Mouse (Mus musculus): ENCODE data around the gene Napsa.

The Napsa gene

DNA sequence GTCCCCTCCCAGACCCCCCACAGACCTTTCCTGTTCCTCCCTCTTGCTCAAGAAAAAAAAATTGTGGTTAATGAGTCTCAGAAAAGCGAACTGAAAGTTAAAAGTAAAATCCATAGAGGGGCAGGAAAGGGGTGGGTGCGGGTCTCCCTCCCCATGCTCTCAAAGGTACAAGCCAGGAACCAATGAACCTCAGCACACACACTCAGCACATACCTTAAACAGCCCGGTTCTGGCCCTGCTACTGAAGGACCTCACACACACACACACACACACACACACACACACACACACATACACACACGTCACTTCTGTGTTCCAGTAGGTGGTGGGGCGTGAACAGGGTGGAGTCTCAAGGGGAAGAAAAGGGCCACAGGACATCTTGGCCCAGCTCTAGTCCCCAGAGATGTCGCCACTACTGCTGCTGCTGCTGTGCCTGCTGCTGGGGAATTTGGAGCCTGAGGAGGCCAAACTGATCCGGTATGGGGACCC, at the start of gene Napsa:
Napsa (plus strand) TSS at position 168 of the 489 bp plus-strand sequence.
- no peak for DNase-seq

DNA sequence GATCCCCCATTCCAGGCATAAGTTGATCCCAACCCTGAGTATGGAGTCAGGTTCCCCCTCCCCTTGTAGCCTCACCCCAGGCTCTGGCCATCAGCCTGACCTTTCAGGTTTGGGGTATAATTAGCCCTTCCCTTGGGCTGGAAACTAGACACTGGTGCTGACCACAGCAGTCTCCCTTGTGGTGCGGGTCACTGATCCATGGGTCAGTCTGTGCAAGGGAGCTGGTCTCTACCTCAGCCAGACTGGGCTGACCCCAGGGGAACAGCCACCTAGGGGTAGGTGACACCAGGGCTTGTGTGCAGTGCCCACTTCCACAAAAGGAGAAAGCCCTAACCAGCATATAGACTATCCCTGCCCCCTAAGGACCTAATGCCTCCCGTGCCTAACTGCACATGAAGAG, 49.1 kb upstream of the Napsa start:
- DNase-seq = no peak

GRCm38 (mm10) chr7:44524502-44524901, 47.7 kb upstream of the Napsa start, which contains the start of gene Mybpc2:
Gene Mybpc2 (minus strand): TSS chr7:44524656.
- DNase-seq = no peak

- peak; percentile 69 for DNase-seq
Observed at GRCm38 (mm10) chr7:44525126-44525832, 46.9 kb upstream of the Napsa start.

GRCm38 (mm10) chr7:44526414-44527154, 45.6 kb upstream of the Napsa start:
- DNase-seq = no peak

DNA sequence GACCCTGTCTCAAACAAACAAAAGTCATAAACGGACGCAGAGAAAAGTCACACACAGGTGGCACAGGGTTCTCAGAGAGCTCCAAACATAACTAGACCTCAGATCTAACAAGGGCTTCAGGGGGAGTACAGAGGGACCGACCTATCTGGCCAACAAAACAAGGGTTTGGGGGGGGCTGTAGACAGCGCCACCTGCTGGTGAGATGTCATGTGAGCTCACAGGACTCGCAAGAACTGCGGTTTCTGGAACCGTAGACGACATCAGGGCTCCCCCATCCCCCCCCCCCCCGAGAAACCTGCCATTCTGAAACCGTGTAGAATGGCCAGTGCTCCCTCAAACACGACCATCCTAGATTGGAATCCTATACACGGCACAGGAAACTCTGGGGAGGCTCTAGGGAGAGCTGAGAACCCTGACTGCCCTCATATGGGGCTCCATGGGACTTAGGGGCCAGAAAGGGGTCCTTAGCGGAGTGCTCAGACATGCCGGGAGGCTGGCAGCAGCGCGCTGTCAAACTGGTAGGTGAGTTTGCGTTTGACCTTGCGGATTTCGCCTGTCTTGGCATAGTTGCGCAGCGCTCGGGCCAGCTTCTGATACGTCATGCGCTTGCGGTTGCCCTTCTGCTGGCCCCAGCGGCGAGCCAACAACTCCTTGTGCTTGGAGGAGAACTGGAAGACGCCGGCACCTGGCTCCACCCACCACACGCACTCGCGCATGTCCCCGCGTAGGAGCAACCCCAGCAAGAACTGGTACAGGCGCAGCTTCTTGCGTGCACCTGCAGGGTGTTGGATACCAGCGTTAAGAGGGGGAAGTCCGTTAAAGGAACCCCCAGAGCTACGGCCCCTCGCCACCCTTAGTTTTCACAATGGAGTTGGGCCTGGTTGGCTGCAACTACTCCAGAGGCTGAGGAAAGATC, 44.4 kb upstream of the Napsa start:
- peak; percentile 85 for DNase-seq

- DNase-seq = no peak
Observed at GRCm38 (mm10) chr7:44529518-44529917, 42.7 kb upstream of the Napsa start.

DNA sequence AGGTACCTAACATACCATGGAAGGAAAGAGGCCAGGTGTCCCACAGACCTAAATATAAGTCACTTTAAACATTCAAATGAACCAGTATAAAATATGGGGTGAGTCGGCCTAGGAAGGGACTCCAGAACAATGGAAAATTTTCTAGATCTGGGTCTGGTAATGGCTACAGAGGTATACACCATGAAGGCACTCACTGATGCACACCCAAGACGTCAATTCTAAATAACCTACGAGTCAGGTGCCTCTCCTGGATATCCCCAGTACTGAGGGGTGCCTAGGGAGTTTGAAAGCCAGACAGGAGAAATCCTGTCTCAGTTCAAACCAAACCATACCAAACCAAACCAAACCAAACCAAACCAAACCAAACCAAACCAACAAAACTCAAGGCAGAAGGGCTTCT, 41.7 kb upstream of the Napsa start:
- no peak for DNase-seq

DNA sequence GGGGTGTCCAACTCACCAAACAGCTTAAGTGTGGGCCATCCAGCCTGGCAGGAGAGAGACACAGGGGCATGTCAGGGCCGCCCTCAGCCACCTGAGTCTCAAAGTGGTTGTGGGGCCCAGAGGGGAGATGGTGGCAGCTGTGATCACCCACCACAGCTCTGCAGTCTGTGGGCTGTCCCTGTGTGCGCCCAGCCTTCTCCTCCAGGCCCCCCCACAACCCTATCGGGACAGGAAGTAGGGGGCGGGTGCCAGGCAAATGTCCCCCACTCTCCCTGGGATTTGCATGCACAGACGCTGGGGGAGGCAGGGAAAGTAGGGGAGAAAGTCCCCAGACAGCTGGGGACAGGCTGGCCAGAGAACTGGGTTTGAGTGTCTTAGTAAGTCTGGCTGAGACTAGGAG, 41.0 kb upstream of the Napsa start:
- DNase-seq = no peak

- DNase-seq = no peak
Observed at GRCm38 (mm10) chr7:44531946-44532732, 40.0 kb upstream of the Napsa start, which contains the start of gene Spib. Gene Spib (minus strand): TSS chr7:44532071.

DNA sequence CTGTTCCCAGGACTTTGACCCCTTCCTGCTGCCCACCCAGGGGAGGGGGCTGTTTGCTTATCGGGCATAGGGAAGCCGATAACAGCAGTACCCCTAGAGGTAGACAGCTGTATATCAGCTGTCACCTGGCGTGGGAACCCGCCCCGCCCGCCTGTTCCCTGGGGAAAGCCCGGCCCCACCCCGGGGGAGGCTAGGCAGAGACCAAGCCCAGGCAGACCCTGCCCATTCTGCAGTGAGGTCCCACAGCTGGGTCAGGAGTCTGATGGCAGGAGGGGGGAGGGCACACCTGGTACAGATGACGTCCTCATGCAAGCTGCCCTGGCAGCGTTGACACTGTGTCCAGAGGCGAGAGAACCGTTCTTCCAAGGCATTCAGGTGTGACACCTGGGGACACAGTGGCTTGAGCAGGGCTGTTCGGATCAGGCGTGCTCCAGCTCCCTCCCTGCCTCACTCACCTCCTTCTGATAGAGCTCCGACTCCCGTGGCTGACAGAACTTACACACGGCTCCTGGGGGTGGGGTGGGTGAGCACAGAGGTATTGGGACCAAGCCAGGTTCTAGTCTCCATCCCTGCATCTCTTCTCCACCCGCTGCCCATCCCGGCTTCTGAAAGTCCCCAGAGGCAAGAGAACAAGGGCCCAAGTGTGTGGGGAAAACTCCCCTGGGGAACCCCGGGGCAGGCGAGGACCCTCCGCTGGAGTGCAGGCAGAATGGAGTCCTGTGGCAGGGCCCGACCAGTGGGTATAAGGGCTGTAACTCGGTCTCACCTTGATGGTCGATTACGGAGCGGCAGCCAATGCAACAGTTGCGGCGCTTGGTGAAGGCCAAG, 39.0 kb upstream of the Napsa start:
- peak; percentile 30 for DNase-seq

DNA sequence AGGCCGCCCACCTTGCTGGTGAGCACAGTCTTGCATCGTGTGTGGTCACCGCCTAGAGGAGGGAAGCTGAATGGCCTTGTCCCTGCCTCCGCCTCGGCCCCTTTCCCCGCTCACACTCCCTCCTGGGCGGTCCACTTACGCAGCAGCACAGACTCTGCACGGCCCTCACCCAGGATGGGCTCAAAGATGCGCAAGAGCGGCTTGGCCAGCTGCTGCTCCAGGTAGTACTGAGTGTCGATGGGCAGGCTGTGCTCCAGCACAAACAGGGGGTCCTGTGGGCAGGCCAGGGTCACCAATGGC, 38.5 kb upstream of the Napsa start:
- DNase-seq = no peak

GRCm38 (mm10) chr7:44534242-44534641, 37.9 kb upstream of the Napsa start:
- DNase-seq = peak; percentile 7

GRCm38 (mm10) chr7:44534656-44535441, 37.3 kb upstream of the Napsa start:
- DNase-seq = peak; percentile 17

- DNase-seq = no peak
Observed at GRCm38 (mm10) chr7:44535657-44536589, 36.3 kb upstream of the Napsa start.

GRCm38 (mm10) chr7:44536590-44536968, 35.6 kb upstream of the Napsa start:
- peak; percentile 86 for DNase-seq

DNA sequence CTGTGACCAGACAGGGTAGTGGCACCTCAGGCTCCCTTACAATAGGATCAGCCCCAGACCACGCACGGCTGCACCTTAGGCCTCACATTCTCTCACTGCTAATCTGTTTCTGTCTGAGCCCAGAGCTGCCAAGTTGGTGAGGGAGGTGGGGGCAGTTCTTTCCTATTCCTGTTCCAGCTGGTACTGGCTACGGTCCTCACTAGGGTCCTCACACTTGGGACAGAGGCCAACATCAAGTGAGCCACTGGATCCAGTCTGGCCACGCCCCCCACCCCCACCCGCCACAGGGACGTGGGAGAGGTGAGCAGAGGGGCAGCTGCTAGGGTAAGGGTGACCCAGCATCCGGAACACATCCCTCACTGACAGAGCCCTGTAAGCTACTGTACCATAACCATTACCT, 35.2 kb upstream of the Napsa start:
- DNase-seq = no peak

DNA sequence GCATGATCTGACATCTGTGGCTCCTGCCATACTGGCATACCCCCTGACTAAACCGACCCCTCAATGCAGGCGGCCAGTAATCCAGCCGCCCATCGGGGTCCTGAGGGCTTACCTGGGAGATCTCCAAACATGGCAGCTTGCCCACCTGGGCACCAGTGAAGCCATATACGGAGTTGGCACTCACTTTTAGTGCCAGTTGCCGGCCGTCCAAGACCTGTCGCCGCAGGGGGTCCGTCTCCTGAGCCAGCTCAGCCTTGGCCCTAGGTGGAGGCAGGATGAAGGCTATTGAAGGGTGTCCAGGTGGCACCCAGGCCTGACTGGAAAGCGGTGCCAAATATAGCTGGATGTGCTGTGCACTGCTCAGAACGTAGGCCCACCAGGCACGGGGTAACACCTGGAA, 34.7 kb upstream of the Napsa start:
- DNase-seq = peak; percentile 79
